Mouse (Mus musculus): ENCODE data around the gene Srsf10. TPM values are rescaled to one million over a fixed set of nuclear protein-coding genes. Genes with fewer than 3 reads are reported as not detected.

Srsf10 gene
- polyA plus RNA-seq, 1 experiment from 2014 or later: 178 TPM

DNA sequence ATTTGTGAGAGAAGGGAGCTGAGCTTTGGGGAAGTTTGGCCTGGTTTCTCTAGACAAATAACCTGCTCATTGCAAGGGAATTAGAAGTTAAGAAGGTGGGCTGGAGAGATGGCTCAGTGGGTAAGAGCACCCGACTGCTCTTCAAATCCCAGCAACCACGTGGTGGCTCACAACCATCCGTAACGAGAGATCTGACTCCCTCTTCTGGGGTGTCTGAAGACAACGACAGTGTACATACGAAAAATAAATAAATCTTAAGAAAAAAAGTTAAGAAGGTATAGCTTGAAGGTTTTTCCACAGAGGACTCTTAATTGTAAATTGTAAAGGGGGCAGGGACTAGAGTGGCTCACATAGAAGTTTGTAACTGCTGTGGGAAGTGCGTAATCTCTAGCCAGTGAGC, 20.0 kb downstream of the Srsf10 start:
- peaks cover 38% of the 10 kb centered on the region for H3K4me1 ChIP-seq (replicated peaks)
- H3K4me3 ChIP-seq: no peak overlapping the region
- no peak for ATAC-seq (ENCODE audit: insufficient number of reproducible peaks, low FRiP score)
- peak overlapping the region; percentile 68 for H3K4me2 ChIP-seq
- H3K27ac ChIP-seq (ENCODE audit: poor library complexity, severe bottlenecking): peak overlapping the region; percentile 98
- no peaks in the 10 kb centered on the region for H3K27me3 ChIP-seq (replicated peaks)
- no peaks in the 10 kb centered on the region for H3K9me3 ChIP-seq (replicated peaks)
- no peak overlapping the region for H3K9ac ChIP-seq
- H3K36me3 ChIP-seq: peaks cover 15% of the 10 kb centered on the region
- WGBS: 43% methylated on average over 7 of the region's 7 CpGs

DNA sequence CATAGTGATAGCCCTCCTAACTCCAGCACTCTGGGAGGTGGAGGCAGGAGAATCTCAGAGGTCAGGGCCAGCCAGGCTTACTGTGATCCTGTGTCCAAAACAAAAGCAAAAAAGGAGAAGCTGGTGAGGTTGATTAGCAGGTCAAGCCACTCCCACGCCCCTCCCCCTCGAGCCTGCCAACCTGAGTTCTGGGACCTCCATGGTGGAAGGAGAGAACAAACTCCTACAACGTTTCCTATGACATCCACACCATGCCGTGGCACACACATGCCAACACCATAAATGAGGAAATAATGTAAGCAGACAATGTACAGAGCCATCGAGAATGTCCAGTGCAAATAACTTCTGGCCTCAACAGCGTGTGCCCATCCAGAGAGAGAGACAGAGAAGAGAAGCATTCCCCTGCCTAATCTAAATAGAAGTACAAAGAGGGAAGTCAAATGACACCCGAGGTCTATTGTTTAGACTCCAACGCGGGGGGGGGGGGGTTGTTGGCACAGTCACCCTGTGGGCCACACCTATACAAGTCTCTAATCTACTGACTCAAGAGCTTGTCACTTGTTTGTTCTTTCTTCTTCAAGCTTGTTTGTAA, 20.5 kb downstream of the Srsf10 start:
- H3K9me3 ChIP-seq (replicated peaks): no peaks in the 10 kb centered on the region

DNA sequence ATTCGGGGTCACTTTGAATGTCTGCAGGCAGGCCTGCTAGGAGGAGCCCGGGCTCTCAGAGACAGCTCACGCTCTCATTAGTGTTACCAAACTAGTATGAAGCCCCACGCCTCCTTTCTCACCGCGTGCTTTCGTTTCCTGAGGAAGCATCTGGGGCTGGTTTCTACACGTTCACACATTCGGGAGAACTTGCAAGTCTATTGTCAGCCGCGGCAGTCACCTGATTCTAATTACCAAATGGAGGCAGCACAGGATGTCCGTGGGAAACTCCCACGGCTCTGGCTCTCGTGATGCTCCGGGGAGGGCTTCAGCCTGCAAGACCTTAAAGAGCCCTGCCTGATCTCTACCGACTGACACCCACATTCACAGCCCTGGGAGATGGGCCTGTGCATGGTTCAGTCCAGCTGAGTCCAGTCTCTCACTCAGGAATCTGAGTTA, 21.1 kb downstream of the Srsf10 start:
- Histone ChIP-seq H3K9ac (peak overlapping the region; percentile 57), H3K36me3 (peaks cover 11% of the 10 kb centered on the region), H3K9me3 (replicated peaks) (no peaks in the 10 kb centered on the region), H3K4me3 (peak overlapping the region; percentile 35), H3K27me3 (replicated peaks) (no peaks in the 10 kb centered on the region), H3K4me1 (replicated peaks) (peaks cover 34% of the 10 kb centered on the region), H3K27ac (ENCODE audit: poor library complexity, severe bottlenecking) (peak overlapping the region; percentile 98), H3K4me2 (peak overlapping the region; percentile 68)
- peak; percentile 39 for ATAC-seq (ENCODE audit: insufficient number of reproducible peaks, low FRiP score)
- 2% methylated on average over 16 of the region's 16 CpGs for WGBS

More for the DNA sequence above, 20.5 kb downstream of the Srsf10 start:
- Histone ChIP-seq H3K4me3 (peak overlapping the region; percentile 35), H3K4me2 (peak overlapping the region; percentile 68), H3K27ac (ENCODE audit: poor library complexity, severe bottlenecking) (peak overlapping the region; percentile 98), H3K27me3 (replicated peaks) (no peaks in the 10 kb centered on the region), H3K9ac (peak overlapping the region; percentile 57), H3K4me1 (replicated peaks) (peaks cover 37% of the 10 kb centered on the region), H3K36me3 (peaks cover 14% of the 10 kb centered on the region)
- ATAC-seq (ENCODE audit: insufficient number of reproducible peaks, low FRiP score): peak; percentile 28
- WGBS: 5% methylated on average over 9 of the region's 9 CpGs

DNA sequence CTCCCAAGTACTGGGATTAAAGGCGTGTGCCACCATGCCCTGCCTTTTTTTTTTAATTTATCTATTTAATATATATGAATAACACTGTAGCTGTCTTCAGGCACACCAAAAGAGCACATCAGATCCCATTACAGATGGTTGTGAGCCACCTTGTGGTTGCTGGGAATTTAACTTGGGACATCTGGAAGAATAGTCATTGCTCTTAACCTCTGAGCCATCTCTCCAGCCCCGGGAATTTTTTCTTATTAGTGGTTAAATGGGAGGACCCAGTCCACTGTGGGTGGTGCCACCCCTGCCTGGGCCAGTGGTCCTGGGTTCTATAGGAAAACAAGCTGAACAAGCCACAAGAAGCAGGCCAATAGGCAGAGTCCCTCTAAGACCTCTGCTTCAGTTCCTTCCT, 22.2 kb downstream of the Srsf10 start:
- Histone ChIP-seq H3K27me3 (replicated peaks) (no peaks in the 10 kb centered on the region), H3K4me3 (no peak overlapping the region), H3K36me3 (peaks cover 1% of the 10 kb centered on the region), H3K27ac (ENCODE audit: poor library complexity, severe bottlenecking) (no peak overlapping the region), H3K9ac (no peak overlapping the region), H3K4me1 (replicated peaks) (peaks cover 29% of the 10 kb centered on the region), H3K9me3 (replicated peaks) (no peaks in the 10 kb centered on the region), H3K4me2 (no peak overlapping the region)
- 60% methylated on average over 2 of the region's 2 CpGs for WGBS
- ATAC-seq (ENCODE audit: insufficient number of reproducible peaks, low FRiP score): no peak

DNA sequence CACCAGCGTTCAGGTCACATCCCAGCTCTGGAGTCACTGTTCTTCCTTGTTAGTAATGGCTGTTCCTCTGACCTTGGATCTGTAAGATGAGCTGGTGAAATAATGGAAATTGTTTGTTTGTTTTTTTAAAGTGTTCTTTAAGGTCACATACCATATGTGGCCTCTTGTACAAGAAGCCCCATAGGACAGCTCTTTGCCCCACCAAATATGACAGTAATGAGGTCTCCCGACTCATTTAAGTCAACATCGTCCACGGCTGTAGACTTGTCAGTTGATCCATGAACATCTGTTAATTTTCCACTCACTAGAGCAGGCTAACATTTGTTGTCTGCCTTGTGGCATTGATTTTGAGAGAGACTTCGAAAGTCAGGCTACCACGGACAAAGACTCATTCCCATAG, 23.5 kb downstream of the Srsf10 start:
- no peak overlapping the region for H3K4me2 ChIP-seq
- H3K9me3 ChIP-seq (replicated peaks): no peaks in the 10 kb centered on the region
- 83% methylated on average over 6 of the region's 6 CpGs for WGBS
- ATAC-seq (ENCODE audit: insufficient number of reproducible peaks, low FRiP score): no peak
- H3K4me1 ChIP-seq (replicated peaks): peaks cover 39% of the 10 kb centered on the region
- no peak overlapping the region for H3K4me3 ChIP-seq
- no peak overlapping the region for H3K27ac ChIP-seq (ENCODE audit: poor library complexity, severe bottlenecking)
- no peaks in the 10 kb centered on the region for H3K36me3 ChIP-seq
- H3K9ac ChIP-seq: no peak overlapping the region
- no peaks in the 10 kb centered on the region for H3K27me3 ChIP-seq (replicated peaks)

DNA sequence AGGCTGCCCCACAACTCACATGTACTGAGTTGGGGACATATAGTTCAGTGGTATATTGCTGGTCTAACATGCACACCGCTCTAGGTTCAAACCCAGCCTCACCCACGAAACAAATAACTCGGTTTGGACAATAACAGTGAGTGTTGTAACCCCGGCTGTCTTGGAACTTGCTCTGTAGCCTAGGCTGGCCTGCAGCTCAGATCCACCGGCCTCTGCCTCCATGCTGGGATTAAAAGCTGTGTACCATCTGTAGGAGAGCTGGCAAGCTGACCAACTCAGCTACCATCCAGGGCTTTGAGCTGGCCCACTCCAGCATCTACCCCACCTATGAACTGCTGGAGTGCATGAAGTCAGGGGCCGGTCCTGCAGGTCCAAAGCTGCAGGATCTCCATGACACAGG, 24.5 kb downstream of the Srsf10 start:
- no peaks in the 10 kb centered on the region for H3K36me3 ChIP-seq
- ATAC-seq (ENCODE audit: insufficient number of reproducible peaks, low FRiP score): no peak
- no peak overlapping the region for H3K27ac ChIP-seq (ENCODE audit: poor library complexity, severe bottlenecking)
- peaks cover 34% of the 10 kb centered on the region for H3K4me1 ChIP-seq (replicated peaks)
- H3K9me3 ChIP-seq (replicated peaks): no peaks in the 10 kb centered on the region
- WGBS: 89% methylated on average over 6 of the region's 6 CpGs
- H3K4me2 ChIP-seq: no peak overlapping the region
- no peaks in the 10 kb centered on the region for H3K27me3 ChIP-seq (replicated peaks)
- no peak overlapping the region for H3K9ac ChIP-seq
- no peak overlapping the region for H3K4me3 ChIP-seq

DNA sequence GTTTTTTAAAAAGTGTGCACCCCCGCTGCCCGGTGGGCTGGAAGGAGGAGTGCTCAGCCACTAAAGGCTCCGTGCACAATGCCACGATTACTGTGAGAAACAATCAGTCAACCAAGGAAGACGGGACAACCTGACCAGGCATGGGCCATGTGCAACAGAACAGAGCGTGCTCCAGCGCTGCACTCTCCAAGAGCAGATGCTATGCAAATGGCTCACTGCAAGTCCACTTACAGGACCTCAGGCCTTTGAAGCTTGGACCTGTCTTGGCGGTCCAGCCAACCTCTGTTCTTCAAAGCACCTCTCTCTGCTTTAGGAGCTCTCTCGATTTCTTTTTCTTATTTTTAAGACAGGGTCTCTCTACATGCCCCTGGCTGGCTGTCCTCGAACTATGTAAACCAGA, 25.0 kb downstream of the Srsf10 start:
- no peak for ATAC-seq (ENCODE audit: insufficient number of reproducible peaks, low FRiP score)
- H3K4me2 ChIP-seq: no peak overlapping the region
- no peak overlapping the region for H3K9ac ChIP-seq
- 83% methylated on average over 10 of the region's 10 CpGs for WGBS
- no peaks in the 10 kb centered on the region for H3K27me3 ChIP-seq (replicated peaks)
- no peaks in the 10 kb centered on the region for H3K36me3 ChIP-seq
- H3K27ac ChIP-seq (ENCODE audit: poor library complexity, severe bottlenecking): no peak overlapping the region
- no peak overlapping the region for H3K4me3 ChIP-seq
- H3K4me1 ChIP-seq (replicated peaks): peaks cover 28% of the 10 kb centered on the region
- no peaks in the 10 kb centered on the region for H3K9me3 ChIP-seq (replicated peaks)

DNA sequence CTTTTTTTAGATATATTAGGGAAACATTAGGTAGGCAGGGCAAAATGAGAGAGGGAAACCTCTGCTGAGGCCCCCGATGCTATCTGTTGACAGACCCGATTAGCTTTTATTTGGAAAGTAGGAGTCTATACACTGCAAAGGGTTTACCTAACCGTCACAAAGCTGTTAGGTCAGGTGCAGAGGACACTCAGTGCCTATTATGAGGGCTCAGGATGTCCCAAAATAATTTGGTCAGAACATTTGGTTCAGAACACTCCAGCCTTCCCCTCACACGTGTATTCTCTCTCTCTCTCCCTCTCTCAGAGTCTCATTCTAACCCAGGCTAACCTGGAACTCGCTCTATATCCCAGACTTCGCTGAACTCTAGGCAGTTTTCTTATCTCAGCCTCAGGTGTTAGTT, 26.5 kb downstream of the Srsf10 start:
- Histone ChIP-seq H3K9ac (no peak overlapping the region), H3K9me3 (replicated peaks) (no peaks in the 10 kb centered on the region)

DNA sequence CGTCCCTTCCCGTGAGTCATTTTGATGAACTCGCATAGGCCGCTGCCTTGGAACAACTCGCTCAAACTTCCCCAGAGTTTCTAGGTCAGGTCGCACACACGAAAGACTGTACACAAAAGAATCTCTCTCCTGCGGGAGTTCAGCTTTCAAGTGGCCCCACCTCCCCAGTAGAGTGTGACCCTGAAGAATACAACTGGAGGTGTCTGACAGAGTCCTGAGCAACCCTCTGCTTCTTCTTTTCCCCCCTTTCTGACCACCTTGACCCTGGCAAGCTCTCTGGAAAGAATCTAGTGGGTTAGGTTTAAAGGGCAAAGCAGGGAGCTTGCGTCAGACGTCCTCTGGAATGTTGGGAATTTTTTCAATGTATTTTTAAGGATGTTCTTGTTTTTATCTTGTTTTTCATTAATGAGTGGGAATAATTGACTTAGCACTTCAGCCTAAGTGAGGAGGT, 27.9 kb downstream of the Srsf10 start:
- 35% methylated on average over 10 of the region's 10 CpGs for WGBS
- H3K36me3 ChIP-seq: no peaks in the 10 kb centered on the region
- ATAC-seq (ENCODE audit: insufficient number of reproducible peaks, low FRiP score): no peak
- no peaks in the 10 kb centered on the region for H3K9me3 ChIP-seq (replicated peaks)
- H3K27me3 ChIP-seq (replicated peaks): no peaks in the 10 kb centered on the region
- no peak overlapping the region for H3K4me2 ChIP-seq
- H3K27ac ChIP-seq (ENCODE audit: poor library complexity, severe bottlenecking): no peak overlapping the region
- no peak overlapping the region for H3K9ac ChIP-seq
- H3K4me3 ChIP-seq: no peak overlapping the region
- H3K4me1 ChIP-seq (replicated peaks): peaks cover 13% of the 10 kb centered on the region

More for the DNA sequence above, 26.5 kb downstream of the Srsf10 start:
- Histone ChIP-seq H3K4me1 (replicated peaks) (peaks cover 14% of the 10 kb centered on the region), H3K4me3 (no peak overlapping the region), H3K27ac (ENCODE audit: poor library complexity, severe bottlenecking) (no peak overlapping the region), H3K4me2 (no peak overlapping the region), H3K36me3 (no peaks in the 10 kb centered on the region), H3K27me3 (replicated peaks) (no peaks in the 10 kb centered on the region)
- WGBS: 80% methylated on average over 6 of the region's 6 CpGs
- no peak for ATAC-seq (ENCODE audit: insufficient number of reproducible peaks, low FRiP score)

DNA sequence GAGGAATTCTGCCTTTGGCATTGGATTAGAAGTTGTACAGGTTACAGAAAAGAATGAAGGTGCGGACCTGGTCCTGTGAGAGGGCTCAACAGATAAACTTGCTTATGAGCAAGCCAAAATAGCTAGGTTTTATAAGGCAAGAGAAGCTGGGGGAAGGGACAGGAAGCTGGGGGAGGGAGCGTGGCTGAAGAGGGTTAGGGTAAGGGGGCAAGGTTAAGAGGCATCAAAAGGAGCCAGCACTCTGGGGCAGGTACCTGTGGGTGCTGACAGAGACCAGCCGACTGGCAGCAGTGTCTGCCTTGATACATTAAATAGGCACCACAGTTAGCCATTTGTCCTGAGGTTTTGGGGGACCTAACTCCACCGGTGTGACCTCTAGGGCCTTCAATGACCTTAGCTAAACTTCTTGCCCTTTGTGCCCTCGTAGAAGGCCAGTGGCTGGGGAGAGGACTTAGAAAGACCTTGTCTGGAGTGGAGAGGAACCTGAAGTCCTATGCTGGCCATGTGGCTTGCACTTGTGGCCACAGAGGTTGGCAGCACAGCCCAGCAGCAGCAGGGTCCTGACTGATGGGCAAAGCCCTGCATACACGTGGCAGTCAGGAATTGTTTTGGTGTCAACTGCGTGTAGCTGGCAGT, 28.5 kb downstream of the Srsf10 start:
- H3K4me1 ChIP-seq (replicated peaks): peaks cover 13% of the 10 kb centered on the region
- no peak for ATAC-seq (ENCODE audit: insufficient number of reproducible peaks, low FRiP score)
- H3K4me2 ChIP-seq: no peak overlapping the region
- no peaks in the 10 kb centered on the region for H3K9me3 ChIP-seq (replicated peaks)
- no peak overlapping the region for H3K4me3 ChIP-seq
- no peaks in the 10 kb centered on the region for H3K36me3 ChIP-seq
- H3K27ac ChIP-seq (ENCODE audit: poor library complexity, severe bottlenecking): no peak overlapping the region
- 51% methylated on average over 7 of the region's 7 CpGs for WGBS
- H3K9ac ChIP-seq: no peak overlapping the region
- no peaks in the 10 kb centered on the region for H3K27me3 ChIP-seq (replicated peaks)

DNA sequence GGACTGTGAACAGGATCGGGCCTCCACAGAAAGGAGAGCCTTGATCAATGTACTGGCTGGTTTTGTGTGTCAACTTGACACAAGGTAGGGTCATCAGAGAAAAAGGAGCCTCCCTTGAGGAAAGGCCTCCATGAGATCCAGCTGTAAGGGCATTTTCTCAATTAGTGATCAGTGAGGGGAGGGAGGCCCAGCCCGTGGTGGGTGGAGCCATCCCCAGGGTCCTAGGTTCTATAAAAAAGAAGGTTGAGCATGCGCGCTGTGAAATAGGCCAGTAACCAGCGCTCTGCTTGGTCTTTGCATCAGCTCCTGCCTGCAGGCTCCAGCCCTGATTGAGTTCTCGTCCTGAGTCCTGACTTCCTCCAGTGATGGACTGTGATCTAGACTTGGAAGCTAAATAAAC, 29.0 kb downstream of the Srsf10 start:
- Histone ChIP-seq H3K36me3 (no peaks in the 10 kb centered on the region), H3K9ac (no peak overlapping the region), H3K4me1 (replicated peaks) (peaks cover 13% of the 10 kb centered on the region), H3K4me3 (no peak overlapping the region), H3K27ac (ENCODE audit: poor library complexity, severe bottlenecking) (no peak overlapping the region), H3K4me2 (no peak overlapping the region), H3K27me3 (replicated peaks) (no peaks in the 10 kb centered on the region), H3K9me3 (replicated peaks) (no peaks in the 10 kb centered on the region)
- no peak for ATAC-seq (ENCODE audit: insufficient number of reproducible peaks, low FRiP score)
- WGBS: 68% methylated on average over 6 of the region's 6 CpGs

DNA sequence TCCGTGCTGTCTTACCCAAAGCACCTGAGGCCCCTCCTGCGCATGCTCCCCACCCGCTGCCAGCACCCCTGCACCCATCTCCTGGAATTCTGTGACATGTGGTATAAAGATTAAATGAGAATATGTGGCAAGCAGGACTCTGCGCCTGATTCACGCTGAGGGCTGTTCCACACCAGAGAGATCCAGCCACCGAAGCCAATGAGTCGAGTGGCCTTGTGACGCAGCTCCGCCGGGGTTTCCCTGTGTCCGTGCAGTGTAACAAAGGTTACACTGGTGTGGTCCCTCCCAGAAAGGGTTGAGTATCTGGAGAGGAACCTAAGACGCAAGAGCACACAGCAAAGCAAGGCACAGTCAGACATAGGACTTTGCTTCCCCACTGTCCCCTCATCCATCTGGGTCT, 30.1 kb downstream of the Srsf10 start:
- no peaks in the 10 kb centered on the region for H3K27me3 ChIP-seq (replicated peaks)
- H3K36me3 ChIP-seq: no peaks in the 10 kb centered on the region
- no peak overlapping the region for H3K9ac ChIP-seq
- no peak for ATAC-seq (ENCODE audit: insufficient number of reproducible peaks, low FRiP score)
- H3K4me3 ChIP-seq: no peak overlapping the region
- WGBS: 84% methylated on average over 12 of the region's 12 CpGs
- peaks cover 13% of the 10 kb centered on the region for H3K4me1 ChIP-seq (replicated peaks)
- H3K27ac ChIP-seq (ENCODE audit: poor library complexity, severe bottlenecking): no peak overlapping the region
- no peak overlapping the region for H3K4me2 ChIP-seq
- no peaks in the 10 kb centered on the region for H3K9me3 ChIP-seq (replicated peaks)

Data from heart, embryonic 12.5 days (tissue).